ENCODE assay signal across 8 mouse cellular contexts in genomic region chr11:75136666-75137398, GRCm38 (mm10). TPM values are rescaled to one million over a fixed set of nuclear protein-coding genes. Genes with fewer than 3 reads are reported as not detected.
DNase-seq lines count a peak whose midpoint lies in the region; ATAC-seq and TF ChIP-seq lines count a peak whose summit lies in the region.

No protein-coding gene starts in this region.

- H3K9me3 ChIP-seq in embryonic facial prominence, embryonic 11.5 days (replicated peaks; ENCODE audit: control insufficient read depth, low read length), result no peaks in the 10 kb centered on the region
- H3K9me3 ChIP-seq in kidney, embryonic 16.5 days (ENCODE audit: low read length), result no peaks in the 10 kb centered on the region
- no peaks in the 10 kb centered on the region for H3K9me3 ChIP-seq in forebrain, embryonic 14.5 days (replicated peaks; ENCODE audit: control insufficient read depth, low read length)
- no peaks in the 10 kb centered on the region for H3K9me3 ChIP-seq in hindbrain, embryonic 14.5 days (ENCODE audit: control insufficient read depth, low read length)

- 33% methylated on average over 5 of the region's 5 CpGs for WGBS in embryonic facial prominence, embryonic 11.5 days
- WGBS in kidney, embryonic 16.5 days, result 29% methylated on average over 5 of the region's 5 CpGs
- 84% methylated on average over 5 of the region's 5 CpGs for WGBS in forebrain, embryonic 14.5 days
- WGBS in hindbrain, embryonic 14.5 days, result 63% methylated on average over 5 of the region's 5 CpGs

- ATAC-seq in embryonic facial prominence, embryonic 11.5 days (replicated peaks; ENCODE audit: insufficient number of reproducible peaks, low FRiP score, low TSS enrichment, low read depth), result no peak
- ATAC-seq in kidney, embryonic 16.5 days (ENCODE audit: low FRiP score, low TSS enrichment), result no peak
- peak; percentile 97 for ATAC-seq in megakaryocyte, adult 5-6 weeks (ENCODE audit: poor library complexity, severe bottlenecking)
- no peak for ATAC-seq in forebrain, embryonic 14.5 days
- ATAC-seq in hindbrain, embryonic 14.5 days (ENCODE audit: low FRiP score), result no peak

- H3K9ac ChIP-seq in embryonic facial prominence, embryonic 11.5 days (replicated peaks; ENCODE audit: low read length), result no peak overlapping the region
- no peak overlapping the region for H3K9ac ChIP-seq in kidney, embryonic 16.5 days (replicated peaks; ENCODE audit: low read length)
- H3K9ac ChIP-seq in forebrain, embryonic 14.5 days (ENCODE audit: low read length), result no peak overlapping the region
- no peak overlapping the region for H3K9ac ChIP-seq in hindbrain, embryonic 14.5 days

- no peak overlapping the region for H3K4me3 ChIP-seq in gastrocnemius, adult 2 months
- H3K4me3 ChIP-seq in embryonic facial prominence, embryonic 11.5 days (ENCODE audit: low read depth, low read length), result no peak overlapping the region
- no peak overlapping the region for H3K4me3 ChIP-seq in kidney, embryonic 16.5 days (ENCODE audit: low read length)
- H3K4me3 ChIP-seq in forebrain, embryonic 14.5 days (ENCODE audit: low read depth, low read length), result no peak overlapping the region
- H3K4me3 ChIP-seq in hindbrain, embryonic 14.5 days (replicated peaks; ENCODE audit: low read length), result no peak overlapping the region

- H3K4me1 ChIP-seq in embryonic facial prominence, embryonic 11.5 days (ENCODE audit: control insufficient read depth, insufficient read depth, low read length), result peaks cover 4% of the 10 kb centered on the region
- H3K4me1 ChIP-seq in kidney, embryonic 16.5 days (ENCODE audit: insufficient read depth, low read length), result peaks cover 71% of the 10 kb centered on the region
- peaks cover 17% of the 10 kb centered on the region for H3K4me1 ChIP-seq in forebrain, embryonic 14.5 days (ENCODE audit: control insufficient read depth, insufficient read depth, low read length)
- H3K4me1 ChIP-seq in hindbrain, embryonic 14.5 days (replicated peaks; ENCODE audit: control insufficient read depth, insufficient read depth, low read length), result peaks cover 30% of the 10 kb centered on the region

- intact Hi-C loops in gastrocnemius, adult 2 months (cut with DNase I), result no loop called here

- no peaks in the 10 kb centered on the region for H3K27me3 ChIP-seq in embryonic facial prominence, embryonic 11.5 days (ENCODE audit: control insufficient read depth, insufficient read depth, low read length)
- H3K27me3 ChIP-seq in kidney, embryonic 16.5 days (ENCODE audit: insufficient read depth, low read length), result no peaks in the 10 kb centered on the region
- no peaks in the 10 kb centered on the region for H3K27me3 ChIP-seq in forebrain, embryonic 14.5 days (replicated peaks; ENCODE audit: control insufficient read depth, insufficient read depth, low read length)
- H3K27me3 ChIP-seq in hindbrain, embryonic 14.5 days (ENCODE audit: control insufficient read depth, insufficient read depth, low read length), result no peaks in the 10 kb centered on the region

- peak overlapping the region; percentile 77 for H3K27ac ChIP-seq in gastrocnemius, adult 2 months
- no peak overlapping the region for H3K27ac ChIP-seq in embryonic facial prominence, embryonic 11.5 days (replicated peaks; ENCODE audit: low read depth, low read length)
- H3K27ac ChIP-seq in kidney, embryonic 16.5 days (ENCODE audit: low read length), result peak overlapping the region; percentile 70; the same call in 1 of the 2 replicates
- no peak overlapping the region for H3K27ac ChIP-seq in forebrain, embryonic 14.5 days (ENCODE audit: low read depth, low read length)
- no peak overlapping the region for H3K27ac ChIP-seq in hindbrain, embryonic 14.5 days

- no peak for DNase-seq in gastrocnemius, adult 2 months
- DNase-seq in gastrocnemius, postnatal 10 days, result no peak
- DNase-seq in embryonic facial prominence, embryonic 11.5 days (ENCODE audit: low spot score), result peak; percentile 21
- no peak for DNase-seq in forebrain, embryonic 14.5 days (ENCODE audit: low spot score)
- DNase-seq in hindbrain, embryonic 14.5 days (ENCODE audit: low spot score), result no peak
- no peak for DNase-seq in urinary bladder, postnatal 36 days (ENCODE audit: low spot score in 2 of 2)

- H3K36me3 ChIP-seq in embryonic facial prominence, embryonic 11.5 days (replicated peaks; ENCODE audit: control insufficient read depth, insufficient read depth, low read depth, low read length), result no peaks in the 10 kb centered on the region
- H3K36me3 ChIP-seq in kidney, embryonic 16.5 days (ENCODE audit: insufficient read depth, low read length), result no peaks in the 10 kb centered on the region
- 0 out of 2 replicates have a peak, but pooled peaks cover 9% of the 10 kb centered on the region for H3K36me3 ChIP-seq in forebrain, embryonic 14.5 days (ENCODE audit: control insufficient read depth, insufficient read depth, low read length)
- no peaks in the 10 kb centered on the region; the same call in 1 of the 2 replicates for H3K36me3 ChIP-seq in hindbrain, embryonic 14.5 days (replicated peaks; ENCODE audit: control insufficient read depth, insufficient read depth)

- no peak for TF ChIP-seq CTCF in gastrocnemius, adult 2 months (IDR thresholded peaks at IDR 0.05)

- no peak overlapping the region for H3K4me2 ChIP-seq in embryonic facial prominence, embryonic 11.5 days (ENCODE audit: low read depth, low read length)
- H3K4me2 ChIP-seq in kidney, embryonic 16.5 days (replicated peaks; ENCODE audit: low read depth, low read length), result no peak overlapping the region
- no peak overlapping the region for H3K4me2 ChIP-seq in forebrain, embryonic 14.5 days (ENCODE audit: low read length)
- H3K4me2 ChIP-seq in hindbrain, embryonic 14.5 days (replicated peaks), result no peak overlapping the region

RNA-seq across cellular contexts. Expression of gene Hic1, which starts 32.5 kb away (rescaled TPM):
- 1 to 10 TPM; 4.6 to 6.6 TPM for total RNA-seq in gastrocnemius, adult 2 months (2021)
- 10 to 100 TPM; 21.1 to 27.1 TPM for total RNA-seq in gastrocnemius, postnatal 10 days (2021)
- polyA plus RNA-seq in embryonic facial prominence, embryonic 11.5 days (2014; fragmentation: Nextera tagmentation; extraction: Ambion mirVana), result 3.2 and 3.6 TPM in 2 replicates
- polyA plus RNA-seq in kidney, embryonic 16.5 days (2015; fragmentation: Nextera tagmentation; extraction: Ambion mirVana), result 16.1 and 16.2 TPM in 2 replicates
- total RNA-seq in megakaryocyte, adult 5-6 weeks (2015), result 0.14 TPM in 1 of 2 replicates, not detected in the other
- total RNA-seq in megakaryocyte, adult 5-6 weeks (2017), result 0.04 and 0.07 TPM in 2 replicates
- polyA plus RNA-seq in forebrain, embryonic 14.5 days (2014; fragmentation: Nextera tagmentation; extraction: Ambion mirVana), result 1.3 and 2.0 TPM in 2 replicates
- 1.9 and 2.6 TPM in 2 replicates for polyA plus RNA-seq in hindbrain, embryonic 14.5 days (2014; fragmentation: Nextera tagmentation; extraction: Ambion mirVana)

RNA-seq across cellular contexts. Expression of gene Ovca2, which starts 41.8 kb away (rescaled TPM):
- 1 to 10 TPM; 2.5 to 3.6 TPM for total RNA-seq in gastrocnemius, adult 2 months (2021)
- total RNA-seq in gastrocnemius, postnatal 10 days (2021), result 1 to 10 TPM; 4.7 to 5.1 TPM
- 37.3 and 37.5 TPM in 2 replicates for polyA plus RNA-seq in embryonic facial prominence, embryonic 11.5 days (2014; fragmentation: Nextera tagmentation; extraction: Ambion mirVana)
- 26.1 and 26.9 TPM in 2 replicates for polyA plus RNA-seq in kidney, embryonic 16.5 days (2015; fragmentation: Nextera tagmentation; extraction: Ambion mirVana)
- total RNA-seq in megakaryocyte, adult 5-6 weeks (2015), result 11.5 and 17.2 TPM in 2 replicates
- total RNA-seq in megakaryocyte, adult 5-6 weeks (2017), result 7.8 and 11.0 TPM in 2 replicates
- 24.3 and 24.6 TPM in 2 replicates for polyA plus RNA-seq in forebrain, embryonic 14.5 days (2014; fragmentation: Nextera tagmentation; extraction: Ambion mirVana)
- 17.4 and 20.3 TPM in 2 replicates for polyA plus RNA-seq in hindbrain, embryonic 14.5 days (2014; fragmentation: Nextera tagmentation; extraction: Ambion mirVana)

RNA-seq across cellular contexts. Expression of gene Dph1, which starts 54.2 kb away (rescaled TPM):
- 1 to 10 TPM; 5.5 to 6.2 TPM for total RNA-seq in gastrocnemius, adult 2 months (2021)
- total RNA-seq in gastrocnemius, postnatal 10 days (2021), result 1 to 10 TPM; 8.3 to 8.4 TPM
- polyA plus RNA-seq in embryonic facial prominence, embryonic 11.5 days (2014; fragmentation: Nextera tagmentation; extraction: Ambion mirVana), result 20.0 and 23.2 TPM in 2 replicates
- polyA plus RNA-seq in kidney, embryonic 16.5 days (2015; fragmentation: Nextera tagmentation; extraction: Ambion mirVana), result 28.2 and 28.4 TPM in 2 replicates
- 0.52 and 1.3 TPM in 2 replicates for total RNA-seq in megakaryocyte, adult 5-6 weeks (2015)
- 1.8 and 2.0 TPM in 2 replicates for total RNA-seq in megakaryocyte, adult 5-6 weeks (2017)
- polyA plus RNA-seq in forebrain, embryonic 14.5 days (2014; fragmentation: Nextera tagmentation; extraction: Ambion mirVana), result 15.9 and 17.6 TPM in 2 replicates
- 13.6 and 14.4 TPM in 2 replicates for polyA plus RNA-seq in hindbrain, embryonic 14.5 days (2014; fragmentation: Nextera tagmentation; extraction: Ambion mirVana)

RNA-seq across cellular contexts. Expression of gene Rtn4rl1, which starts 56.8 kb away (rescaled TPM):
- 1 to 10 TPM in 1 of 2 experiments, under 1 TPM in 1; 0.54 to 1.1 TPM for total RNA-seq in gastrocnemius, adult 2 months (2021)
- total RNA-seq in gastrocnemius, postnatal 10 days (2021), result 1 to 10 TPM; 3.2 to 3.8 TPM
- polyA plus RNA-seq in embryonic facial prominence, embryonic 11.5 days (2014; fragmentation: Nextera tagmentation; extraction: Ambion mirVana), result 2.0 and 2.6 TPM in 2 replicates
- polyA plus RNA-seq in kidney, embryonic 16.5 days (2015; fragmentation: Nextera tagmentation; extraction: Ambion mirVana), result 3.8 and 5.0 TPM in 2 replicates
- 1.2 and 1.3 TPM in 2 replicates for total RNA-seq in megakaryocyte, adult 5-6 weeks (2015)
- total RNA-seq in megakaryocyte, adult 5-6 weeks (2017), result 0.08 and 0.81 TPM in 2 replicates
- 5.0 and 7.4 TPM in 2 replicates for polyA plus RNA-seq in forebrain, embryonic 14.5 days (2014; fragmentation: Nextera tagmentation; extraction: Ambion mirVana)
- polyA plus RNA-seq in hindbrain, embryonic 14.5 days (2014; fragmentation: Nextera tagmentation; extraction: Ambion mirVana), result 8.5 and 10.3 TPM in 2 replicates

Comparison
In these comparisons a context has a peak if more than half of its experiments do, and no peak if none do; other contexts are left out.
1. H3K27ac ChIP-seq: peak in gastrocnemius, adult 2 months (single experiment) and kidney, embryonic 16.5 days (single experiment); none in embryonic facial prominence, embryonic 11.5 days (single experiment), forebrain, embryonic 14.5 days (single experiment) and hindbrain, embryonic 14.5 days (single experiment).